Mouse (Mus musculus): ENCODE data around the gene Cap2.

Cap2 gene

DNA sequence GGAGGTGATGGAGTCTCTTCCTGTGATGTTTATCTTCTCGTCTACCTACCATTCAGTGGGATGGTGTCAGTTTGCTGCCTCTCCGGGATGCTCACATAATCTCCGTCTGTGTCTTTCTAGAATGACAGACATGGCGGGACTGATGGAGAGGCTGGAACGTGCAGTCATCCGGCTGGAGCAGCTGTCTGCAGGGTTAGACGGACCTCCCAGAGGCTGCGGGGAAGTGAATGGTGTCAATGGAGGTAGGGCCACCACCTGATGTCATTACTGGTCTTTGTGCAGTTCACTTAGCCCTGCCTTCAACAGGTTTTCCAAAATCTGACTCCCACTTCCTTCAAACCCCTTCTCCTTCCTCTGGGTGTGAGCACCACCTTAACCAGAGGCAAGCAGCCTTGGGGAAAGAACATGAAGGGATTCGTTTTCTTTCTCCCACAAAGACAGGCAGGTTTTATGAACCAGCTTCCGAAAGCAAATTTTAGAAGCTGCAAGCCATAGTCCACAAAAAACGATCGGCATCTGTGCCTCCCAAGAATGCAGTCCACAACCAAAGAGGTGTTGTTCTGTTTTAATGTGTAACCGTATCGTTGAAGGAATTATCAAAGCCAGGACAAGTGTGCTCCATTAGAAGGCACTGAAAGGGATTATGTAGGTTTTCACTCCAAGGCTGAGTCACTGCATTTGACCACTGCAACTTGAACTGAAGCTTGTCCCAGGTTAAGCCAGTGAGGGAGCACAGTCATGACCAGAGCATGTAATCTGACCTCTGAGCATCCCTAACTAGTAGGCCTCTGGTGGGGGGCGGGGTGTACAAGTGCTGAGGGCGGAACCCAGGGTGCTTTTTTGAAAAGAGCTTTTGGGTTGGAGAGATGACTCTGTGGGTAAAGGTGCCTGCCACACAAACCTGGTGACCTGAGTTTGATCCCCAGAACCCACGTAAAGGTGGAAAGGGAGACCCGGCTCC is 23.9 kb downstream of the Cap2 start:
- DNase-seq (ENCODE audit: low read depth) = no peak

DNA sequence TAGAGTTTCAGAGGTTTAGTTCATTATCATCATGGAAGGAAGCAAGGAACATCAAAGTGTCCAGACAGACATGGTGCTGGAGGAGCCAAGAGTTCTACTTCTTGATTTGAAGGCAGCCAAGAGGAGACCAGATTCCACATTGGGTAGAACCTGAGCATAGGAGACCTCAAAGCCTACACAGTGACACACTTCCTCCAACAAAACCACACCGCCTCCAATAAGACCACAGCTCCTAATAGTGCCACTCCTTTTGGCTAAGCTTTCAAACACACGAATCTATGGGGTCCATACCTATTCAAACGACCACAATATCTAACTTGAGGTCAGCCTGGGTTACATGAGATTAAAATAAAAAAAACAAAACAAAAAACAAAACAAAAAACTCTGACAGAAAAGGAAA is 25.0 kb downstream of the Cap2 start:
- no peak for DNase-seq (ENCODE audit: low read depth)

DNA sequence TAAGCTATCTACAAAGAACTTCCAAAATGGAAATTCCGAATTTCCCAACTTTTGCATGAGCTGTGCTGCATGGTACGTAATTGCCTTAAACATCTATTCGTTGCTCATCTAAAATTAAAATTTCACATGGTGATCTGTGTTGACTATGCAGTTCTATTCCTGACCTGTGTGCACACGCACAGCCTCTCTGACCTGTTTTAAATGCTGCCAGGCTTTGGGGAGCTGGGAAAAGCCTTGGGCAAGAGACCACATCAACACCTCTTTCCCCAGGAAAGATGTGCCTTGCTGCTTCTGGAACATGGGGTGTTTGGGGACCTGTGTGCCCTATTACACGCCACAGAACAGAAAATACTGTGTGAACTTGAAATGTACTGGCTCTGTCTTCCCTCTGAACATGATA is 25.7 kb downstream of the Cap2 start:
- DNase-seq (ENCODE audit: low read depth) = no peak

DNA sequence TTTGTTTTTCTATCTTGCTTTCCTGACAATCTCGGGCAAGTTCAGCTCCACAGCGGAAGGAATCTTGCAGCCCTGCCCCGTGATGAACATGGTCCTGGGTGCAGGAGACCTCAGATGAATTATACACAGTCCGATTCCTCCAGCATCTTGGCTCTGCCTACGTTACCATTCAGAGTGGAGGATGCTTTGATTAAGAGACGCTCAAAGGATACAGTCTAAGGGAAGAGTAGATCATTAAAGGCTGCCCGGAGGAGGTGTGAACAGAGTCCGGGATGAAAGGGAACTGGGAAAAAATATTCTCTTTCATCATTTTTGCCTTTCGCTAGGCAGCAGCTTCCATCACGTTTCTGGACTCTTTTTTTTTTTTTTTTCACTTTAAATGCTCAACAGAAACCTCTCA is 27.4 kb downstream of the Cap2 start:
- no peak for DNase-seq (ENCODE audit: low read depth)

DNA sequence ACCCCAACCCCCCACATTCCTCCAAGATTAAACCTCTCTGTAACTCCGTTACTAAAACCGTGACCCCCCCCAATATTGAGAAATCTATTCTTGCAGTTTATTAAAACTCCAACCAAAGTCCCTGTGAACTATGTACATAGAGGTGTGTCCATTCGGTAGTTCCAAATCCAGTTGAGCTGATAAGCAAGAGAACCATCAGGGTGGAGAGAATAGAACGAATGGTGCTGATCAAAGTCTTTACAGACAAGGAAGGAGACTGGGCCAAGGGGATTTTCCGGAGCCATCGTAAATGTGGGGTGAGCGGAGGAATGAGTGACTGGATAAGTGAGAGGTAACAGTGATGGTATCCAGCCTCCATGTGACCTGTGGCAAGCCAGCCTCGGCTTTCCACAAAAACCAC is 28.9 kb downstream of the Cap2 start:
- no peak for DNase-seq (ENCODE audit: low read depth)

DNA sequence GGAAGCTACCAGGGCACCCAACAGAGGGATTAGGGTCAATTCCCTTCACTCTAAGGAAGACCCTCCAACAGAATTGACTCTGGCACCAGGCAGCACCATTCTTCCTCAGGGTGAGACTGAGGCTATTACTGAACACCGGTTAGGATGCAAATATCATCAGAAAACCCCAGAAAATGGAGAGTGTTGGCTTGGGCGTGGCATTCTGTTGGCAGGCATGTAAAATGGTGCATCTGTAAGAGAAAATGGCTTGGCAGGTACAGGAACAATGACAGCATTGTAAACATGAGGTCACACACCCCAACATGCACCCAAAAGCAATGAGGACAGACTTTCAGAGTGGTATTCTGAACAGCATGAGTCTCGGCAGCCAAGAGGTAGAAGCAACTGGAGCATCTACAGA is 30.0 kb downstream of the Cap2 start:
- no peak for DNase-seq (ENCODE audit: low read depth)

DNA sequence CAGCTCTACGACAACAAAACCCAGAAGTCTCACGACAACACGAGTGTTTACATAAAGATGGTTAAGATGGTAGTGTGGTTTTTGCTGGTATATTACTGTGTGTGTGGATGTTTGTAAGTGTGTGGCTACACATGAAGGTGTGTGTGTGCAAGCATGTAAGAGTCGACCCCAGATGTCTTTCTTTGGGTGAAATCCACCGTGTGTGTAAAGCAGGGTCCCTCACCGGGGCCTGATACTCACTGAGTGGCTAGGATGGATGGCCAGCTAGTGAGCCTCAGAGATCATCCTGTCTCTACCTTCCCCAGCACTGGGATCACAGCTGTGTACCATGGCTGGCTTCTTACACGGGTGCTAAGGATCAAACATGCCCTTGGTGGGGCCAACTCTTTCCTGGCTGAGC is 30.6 kb downstream of the Cap2 start:
- DNase-seq (ENCODE audit: low read depth) = no peak

DNA sequence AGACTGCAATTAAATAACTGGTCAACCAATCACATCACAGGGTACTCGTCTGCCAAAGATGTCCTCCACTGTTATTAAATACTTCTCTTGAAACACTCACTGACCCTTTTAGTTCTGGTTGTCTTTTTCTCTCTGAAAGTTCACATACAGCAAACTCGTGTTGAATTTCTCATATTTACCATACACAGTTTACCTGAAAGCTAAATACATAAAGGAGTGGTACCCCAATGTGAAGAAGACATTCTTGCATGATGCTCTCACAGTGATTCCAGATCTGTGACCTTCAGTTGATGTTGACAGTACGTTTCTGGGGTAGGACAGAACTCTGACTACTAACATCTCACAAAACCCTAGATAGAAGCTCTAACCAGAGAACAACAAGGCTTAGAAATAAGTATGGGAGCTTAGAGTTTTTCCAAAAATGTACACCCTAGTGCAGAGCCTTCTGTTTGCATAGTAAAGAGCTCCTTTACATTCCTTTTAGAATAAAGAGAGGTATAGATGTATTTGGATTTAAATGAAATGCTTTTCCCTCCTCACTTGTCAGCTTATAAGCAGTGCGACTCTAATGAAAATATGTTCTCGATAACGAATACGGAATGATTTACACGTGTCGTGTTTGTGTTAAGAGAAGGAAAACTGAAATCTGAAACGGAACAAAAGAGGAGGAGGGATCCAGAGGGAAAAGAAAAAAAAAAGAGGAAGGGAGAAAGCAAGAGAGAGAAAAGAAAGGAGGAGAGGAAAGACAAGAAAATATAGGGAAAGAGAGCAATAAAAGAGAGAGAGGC is 31.9 kb downstream of the Cap2 start:
- no peak for DNase-seq (ENCODE audit: low read depth)

DNA sequence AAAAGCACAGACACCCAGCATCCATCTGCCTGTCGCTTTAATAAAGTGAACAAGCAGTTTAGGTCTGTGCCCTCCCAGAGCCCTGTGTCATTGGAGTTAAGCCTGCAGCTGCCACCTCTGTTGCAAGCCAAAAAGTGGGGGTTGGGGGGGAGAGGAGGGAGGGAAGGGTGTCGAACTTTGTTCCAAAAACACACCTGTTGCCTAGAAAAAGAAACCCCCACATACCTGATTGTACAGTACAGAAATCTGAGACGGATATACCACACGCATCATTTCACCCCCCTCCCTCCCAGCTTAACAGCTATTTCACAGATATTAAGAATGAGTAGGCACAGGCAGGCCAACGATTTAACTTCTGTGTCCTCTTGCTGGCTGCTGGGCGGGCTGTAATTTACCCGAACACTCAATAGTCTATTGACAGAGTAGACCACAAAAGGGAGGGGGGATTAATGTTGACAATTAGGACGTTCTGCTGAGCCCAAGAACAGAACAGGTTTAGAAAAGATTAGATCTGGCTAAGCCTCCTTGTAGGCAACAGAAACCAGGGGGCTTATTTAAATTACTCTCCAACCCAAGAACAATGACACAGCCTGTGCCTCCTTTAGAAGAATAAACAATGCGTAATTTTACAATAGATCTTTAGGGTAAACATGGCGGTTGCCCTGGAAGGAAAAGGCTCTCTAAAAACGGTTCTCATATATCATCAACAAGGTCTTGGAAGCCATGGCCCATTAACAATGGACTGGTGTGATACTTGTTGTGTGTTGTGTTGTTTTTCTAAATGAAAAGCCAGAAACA is 32.7 kb downstream of the Cap2 start:
- no peak for DNase-seq (ENCODE audit: low read depth)

DNA sequence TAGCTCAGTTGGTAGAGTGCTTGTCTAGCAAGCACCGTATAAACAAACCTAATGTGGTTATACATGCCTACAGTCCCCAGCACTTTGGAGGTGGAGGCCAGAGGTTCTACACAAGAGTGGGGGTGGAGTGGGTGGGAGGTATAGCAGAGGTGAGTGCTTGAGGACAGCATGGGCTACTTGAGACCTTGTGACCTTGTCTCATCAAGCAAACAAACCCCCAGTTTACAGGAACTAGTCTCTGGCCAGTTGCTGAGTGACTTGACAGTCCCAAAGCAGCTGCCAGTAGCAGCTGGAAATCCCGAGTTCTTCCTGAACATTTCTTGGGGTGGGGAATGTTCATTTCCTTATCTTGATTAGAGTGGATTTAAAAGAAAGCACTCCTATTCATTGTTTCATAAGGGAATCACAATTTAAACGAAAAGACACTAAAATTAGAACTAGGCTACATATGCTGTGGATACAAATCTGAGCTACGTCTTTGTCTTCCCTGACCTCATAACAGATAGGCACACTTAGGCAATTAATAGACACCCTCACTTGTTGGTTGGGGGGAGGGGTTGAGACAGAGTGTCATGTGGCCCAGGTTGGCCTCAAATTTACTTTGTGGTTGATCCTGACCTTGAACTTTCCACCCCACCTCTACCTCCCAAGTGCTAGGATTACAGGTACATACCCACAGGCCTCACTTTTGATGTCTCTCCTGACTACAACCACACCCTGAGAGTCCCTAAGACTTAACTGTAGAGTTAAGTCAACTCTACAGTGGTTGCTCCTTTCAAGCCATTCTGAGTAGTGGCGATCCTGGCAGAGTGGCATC is 33.5 kb downstream of the Cap2 start:
- no peak for DNase-seq (ENCODE audit: low read depth)

DNA sequence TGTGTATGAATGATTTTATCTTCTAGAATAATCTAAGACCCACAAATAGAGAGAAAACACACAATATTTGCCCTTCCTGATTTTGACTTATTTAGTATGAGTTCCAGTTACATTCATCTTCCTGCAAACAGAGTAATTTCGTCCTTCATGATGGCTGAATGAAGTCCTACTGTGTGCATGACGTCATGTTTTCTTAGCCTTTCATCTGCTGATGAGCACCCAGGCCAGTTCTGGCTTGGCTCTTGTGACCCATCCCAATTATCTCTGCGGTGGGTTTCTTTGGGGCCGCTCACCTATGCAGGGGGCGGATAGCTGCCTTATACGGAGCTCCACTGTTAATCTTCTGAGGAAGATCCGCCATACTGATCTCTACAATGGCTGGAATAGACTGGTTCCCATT is 37.6 kb downstream of the Cap2 start:
- no peak for DNase-seq (ENCODE audit: low read depth)

DNA sequence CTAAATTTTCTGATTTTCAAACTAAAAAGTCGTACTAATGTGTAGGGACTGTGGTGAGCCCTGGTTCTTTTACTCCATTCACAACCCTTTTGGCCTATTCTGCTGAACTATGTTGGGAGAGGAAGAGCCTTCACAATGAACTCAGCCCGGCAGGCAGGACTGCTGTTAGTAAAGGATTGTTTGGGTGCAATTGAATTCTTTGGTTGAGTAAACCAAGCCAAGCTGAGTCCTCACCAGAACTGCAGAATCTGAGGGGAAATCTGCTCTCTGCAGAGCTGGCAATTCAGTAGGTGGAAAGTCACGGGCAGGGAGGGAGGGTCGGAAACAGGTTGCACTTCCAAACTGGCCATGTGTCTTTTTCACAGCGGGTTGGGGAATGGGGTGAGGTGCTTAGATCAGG is 39.3 kb downstream of the Cap2 start:
- DNase-seq (ENCODE audit: low read depth) = no peak

DNA sequence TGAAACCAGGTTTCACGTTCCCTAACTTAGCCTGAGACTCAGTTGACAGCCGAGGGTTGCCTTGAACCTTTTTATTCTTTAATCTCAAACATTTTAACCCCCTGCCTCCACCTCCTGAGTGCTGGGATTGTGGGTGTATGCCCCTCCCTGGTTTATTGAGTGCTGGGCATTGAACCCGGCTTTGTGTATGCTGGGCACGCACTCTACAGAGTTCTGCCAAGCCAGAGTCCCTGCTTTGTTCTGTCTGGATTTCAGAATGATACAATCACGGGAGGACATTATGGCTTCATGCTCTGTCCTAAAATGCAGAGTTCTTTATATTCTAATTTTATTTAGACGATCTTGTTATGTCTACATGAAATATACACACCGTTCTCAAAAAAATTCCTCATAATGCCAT is 41.1 kb downstream of the Cap2 start:
- no peak for DNase-seq (ENCODE audit: low read depth)

DNA sequence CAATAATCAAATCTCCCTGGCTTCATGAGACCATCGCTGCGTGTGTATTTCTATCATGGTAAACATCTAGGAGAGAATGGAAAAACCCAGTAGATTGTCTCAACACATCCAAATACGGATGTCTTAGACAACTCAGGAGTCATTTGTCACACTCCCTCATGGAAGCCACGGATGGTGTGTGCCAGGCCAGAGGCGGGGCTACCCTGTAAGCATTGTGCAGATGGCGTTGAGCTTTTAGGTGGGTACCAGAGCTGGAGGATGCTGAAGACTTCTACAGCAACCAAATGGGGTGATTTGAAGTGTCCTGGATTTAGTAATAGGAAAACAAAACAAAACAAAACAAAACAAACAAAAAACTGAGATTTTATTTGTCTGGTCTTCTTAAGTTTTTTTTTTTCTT is 43.0 kb downstream of the Cap2 start:
- DNase-seq (ENCODE audit: low read depth) = no peak

DNA sequence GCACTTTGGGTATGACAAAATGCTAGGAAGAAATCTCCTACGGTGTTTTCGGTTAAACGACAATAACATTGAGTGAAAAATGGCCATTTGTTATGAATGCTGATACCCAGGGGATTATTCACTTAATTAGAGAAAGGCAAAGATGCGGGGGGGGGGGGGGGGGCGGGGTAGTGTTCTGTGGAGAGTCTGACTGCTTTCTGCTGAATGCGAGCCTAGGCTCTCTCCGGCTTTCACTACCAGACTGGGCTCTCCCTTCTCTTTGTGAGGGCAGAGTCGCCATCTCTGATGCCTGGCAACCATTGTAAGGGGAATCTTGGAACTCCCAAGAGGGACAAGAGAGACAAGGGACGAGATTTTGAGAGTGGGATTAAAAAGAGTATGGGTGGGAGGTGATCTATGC is 43.4 kb downstream of the Cap2 start:
- DNase-seq (ENCODE audit: low read depth) = no peak

DNA sequence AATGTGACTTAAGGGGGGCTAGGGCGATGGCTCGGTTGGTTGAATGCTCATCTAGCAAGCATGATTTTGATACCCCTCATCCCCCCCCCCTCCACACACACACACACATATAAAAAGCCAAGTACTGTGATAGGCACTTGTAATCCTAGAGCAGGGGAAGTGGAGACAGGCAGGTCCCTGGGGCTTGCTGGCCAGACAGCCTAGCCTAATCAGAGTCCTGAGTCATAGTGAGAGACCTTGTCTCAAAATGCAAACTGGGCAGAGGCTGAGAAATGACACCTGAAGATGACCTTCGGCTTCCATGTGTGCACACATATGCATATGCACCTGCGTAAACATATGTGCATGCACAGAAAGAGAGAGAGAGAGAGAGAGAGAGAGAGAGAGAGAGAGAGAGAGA is 45.2 kb downstream of the Cap2 start:
- DNase-seq (ENCODE audit: low read depth) = no peak

DNA sequence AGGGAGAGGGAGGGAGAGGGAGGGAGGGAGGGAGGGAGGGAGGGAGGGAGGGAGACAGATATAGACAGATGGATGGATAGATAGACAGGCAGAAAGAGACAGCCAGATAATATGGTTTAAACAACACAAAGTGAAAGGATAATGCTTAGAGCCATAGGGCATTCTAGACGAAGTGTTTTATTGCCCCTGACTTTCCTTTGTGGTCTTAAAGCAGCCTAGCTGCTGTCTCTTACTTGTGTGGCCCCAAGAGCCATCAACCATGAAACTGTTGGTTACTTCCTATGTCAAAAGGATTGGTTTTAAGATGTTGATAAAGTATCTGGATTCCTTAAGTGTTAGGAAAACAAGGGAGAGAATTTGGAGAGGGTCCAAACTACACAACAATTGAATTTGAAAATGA is 45.6 kb downstream of the Cap2 start:
- DNase-seq (ENCODE audit: low read depth) = no peak

DNA sequence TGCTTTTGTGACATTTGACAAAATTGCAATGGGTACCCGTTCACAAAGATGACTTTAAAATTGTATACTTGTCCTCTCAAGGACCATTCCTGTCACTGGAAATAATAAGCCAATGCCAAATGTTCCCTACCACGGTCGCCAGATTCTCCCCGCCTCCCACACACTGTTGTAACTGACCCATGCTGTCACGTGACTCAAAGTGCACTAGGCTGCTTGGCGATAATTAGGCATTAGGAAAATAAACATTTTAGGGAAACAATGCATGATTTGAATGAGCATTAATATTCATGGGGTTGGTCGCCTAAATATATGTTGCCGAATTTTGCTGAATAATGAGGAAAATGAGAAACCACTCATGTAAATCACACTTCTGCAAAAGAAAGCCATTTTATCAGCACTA is 46.5 kb downstream of the Cap2 start:
- no peak for DNase-seq (ENCODE audit: low read depth)

DNA sequence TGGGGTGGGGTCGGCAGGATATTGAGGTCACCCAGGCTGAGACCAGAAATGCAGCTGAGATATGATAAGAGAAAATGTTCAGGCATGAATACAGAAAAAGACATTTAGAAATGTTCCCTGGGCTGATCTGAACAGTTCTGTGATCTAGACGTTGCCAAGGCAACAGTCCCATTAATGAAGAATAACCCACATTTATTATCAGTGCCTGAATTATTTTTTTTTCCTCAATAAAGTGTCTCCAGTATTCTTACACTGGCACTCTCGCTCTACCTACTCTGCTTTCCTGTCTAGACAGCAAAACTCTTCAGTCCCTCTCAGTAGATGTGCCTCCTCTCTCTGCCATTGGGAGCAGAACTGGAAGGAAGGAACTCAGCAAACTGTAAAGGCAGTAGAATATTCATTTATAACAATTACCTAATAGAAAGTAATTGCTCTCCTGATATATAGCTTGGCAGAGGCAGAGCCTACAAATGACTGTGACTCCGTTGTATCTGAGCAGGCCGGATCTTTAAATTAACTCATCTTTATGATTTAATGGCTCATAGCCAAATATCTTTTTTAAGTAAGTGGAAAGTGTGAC is 47.0 kb downstream of the Cap2 start:
- no peak for DNase-seq (ENCODE audit: low read depth)

DNA sequence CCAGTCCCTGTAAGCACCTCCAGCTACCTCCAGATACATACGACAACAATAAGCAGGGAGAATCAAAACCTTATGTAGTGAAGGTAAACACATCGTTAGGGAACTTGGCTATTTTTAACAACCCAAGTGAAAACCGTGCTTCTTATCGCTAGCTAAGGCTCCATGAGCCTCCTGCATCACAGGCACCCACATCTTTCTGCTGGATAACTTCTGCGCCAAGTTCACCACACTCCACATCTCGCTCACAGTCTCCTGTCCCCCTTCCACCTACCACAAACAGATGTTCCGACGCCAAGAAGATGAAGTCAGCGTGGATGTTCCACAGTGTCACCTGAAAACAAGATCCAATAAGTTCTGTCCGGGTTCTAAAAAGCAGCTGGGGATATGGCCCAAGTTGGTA is 49.0 kb downstream of the Cap2 start:
- no peak for DNase-seq (ENCODE audit: low read depth)

DNA sequence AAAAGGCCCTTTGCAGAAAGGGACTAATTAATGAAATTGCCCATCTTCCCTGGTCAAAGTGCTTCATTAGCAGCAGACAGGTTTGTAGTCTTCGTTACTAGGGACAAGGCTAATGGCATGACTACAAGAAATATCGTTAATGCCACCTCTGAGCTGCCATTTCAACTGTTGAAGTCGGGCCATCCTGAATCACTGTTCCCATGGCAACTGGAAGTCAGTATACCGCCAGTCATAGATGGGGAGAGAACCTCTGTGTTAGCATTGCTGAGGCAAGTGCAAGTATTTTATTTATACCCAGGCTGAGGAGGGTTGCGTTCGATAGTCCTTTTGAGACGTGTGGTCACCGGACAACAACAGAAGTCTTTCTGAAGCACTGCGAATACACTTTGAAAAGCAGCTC is 53.1 kb downstream of the Cap2 start:
- no peak for DNase-seq (ENCODE audit: low read depth)

Data from naive thymus-derived CD4-positive, alpha-beta T cell, adult 2 months (primary cell).